Mouse (Mus musculus) c-Kit-positive CD71-negative TER-119-negative erythroid progenitor cells, embryonic 14.5 days (primary cell): ENCODE data around the gene Tgfbr2.
A peak's percentile ranks its signal among the peaks of the same experiment; 100 is the strongest.

Experiments
- DNase-seq: peaks from one replicate; pipeline ENCODE4 v3.0.0-alpha.2; 2013; ENCODE audit warnings: low read depth

The Tgfbr2 gene

DNA sequence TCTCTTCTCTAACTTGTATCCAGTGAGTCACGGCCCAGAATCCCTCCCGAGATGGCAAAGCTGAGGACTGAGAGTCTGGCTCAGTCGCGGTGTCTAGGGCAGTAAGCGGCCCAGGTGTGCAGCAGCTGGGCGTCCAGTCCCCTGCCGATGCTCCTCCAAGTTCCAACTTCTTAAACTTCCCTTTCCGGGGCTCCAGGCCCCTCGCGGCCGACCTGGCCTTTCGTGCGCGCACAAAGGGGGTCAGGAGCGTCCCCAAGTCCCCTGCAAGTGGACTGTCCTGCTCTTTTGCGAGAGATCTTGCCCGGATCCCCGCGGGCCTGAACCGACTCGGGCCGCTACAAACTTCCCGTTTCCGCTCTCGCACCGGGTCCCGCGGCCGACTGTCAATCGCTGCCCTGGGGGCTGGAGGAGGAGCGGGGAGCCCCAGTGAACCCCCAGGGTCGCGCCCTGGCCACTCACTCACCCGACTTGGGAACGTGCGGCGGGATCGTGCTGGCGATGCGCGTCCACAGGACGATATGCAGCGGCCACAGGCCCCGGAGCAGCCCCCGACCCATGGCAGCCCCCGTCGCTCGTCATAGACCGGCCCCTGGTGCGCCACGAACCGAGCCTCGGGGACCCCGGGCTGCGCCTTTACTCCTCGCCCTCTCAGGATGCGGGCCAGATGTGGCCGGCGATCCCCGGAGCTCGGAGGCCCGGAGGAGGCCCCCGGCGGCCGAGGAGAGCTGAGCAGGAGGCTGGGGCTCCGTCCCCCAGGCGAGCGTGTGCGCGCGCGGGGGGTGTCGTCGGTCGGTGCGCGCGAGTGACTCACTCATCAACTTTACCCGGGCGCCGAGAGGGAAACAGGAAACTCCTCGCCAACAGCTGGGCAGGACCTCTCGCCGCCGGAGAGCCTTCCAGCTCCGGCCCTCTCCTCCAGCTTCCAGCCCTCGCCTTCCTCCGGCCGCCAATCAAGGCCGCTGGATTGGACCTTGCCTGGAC, at the start of gene Tgfbr2:
TSS of gene Tgfbr2 (minus strand) at position 880 of the 981 bp plus-strand sequence.
- peak; percentile 81 for DNase-seq

DNA sequence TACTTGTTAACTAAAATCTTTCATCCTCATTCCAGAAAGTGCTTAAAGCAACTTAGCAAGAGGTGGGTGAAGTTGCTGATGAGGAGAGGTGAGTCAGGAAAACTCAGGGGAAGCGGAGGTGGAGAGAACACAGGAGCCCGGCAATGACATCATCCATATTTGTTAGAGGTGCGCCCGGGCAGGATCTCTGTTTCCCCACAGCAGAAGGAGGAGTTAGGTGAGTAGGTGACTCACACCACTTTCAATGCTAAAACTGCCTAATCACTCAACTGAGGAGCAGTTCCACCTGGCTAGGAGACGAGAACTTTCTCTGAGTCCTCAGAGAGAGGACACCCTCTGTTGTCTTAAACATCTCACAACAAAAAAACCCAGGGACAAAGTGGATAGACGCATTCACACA, 48.2 kb upstream of the Tgfbr2 start:
- no peak for DNase-seq

DNA sequence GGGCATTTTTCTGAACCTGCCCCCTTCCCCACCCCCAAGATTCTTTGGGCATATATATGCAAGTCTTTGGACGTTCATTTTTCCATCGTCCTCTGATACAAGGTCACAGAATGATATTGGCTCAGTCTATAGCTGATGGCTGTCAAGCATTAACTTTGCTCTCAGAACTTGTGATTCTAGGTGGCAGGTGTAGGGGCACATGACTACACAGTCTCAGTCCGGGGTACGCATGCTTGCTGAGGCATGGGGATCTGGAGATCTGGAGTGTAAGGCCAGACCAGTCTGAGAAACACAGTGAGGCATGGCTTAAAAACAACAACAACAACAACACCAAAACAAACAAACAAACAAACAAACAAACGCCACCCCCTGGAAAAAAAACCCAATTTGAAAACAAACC, 47.5 kb upstream of the Tgfbr2 start:
- no peak for DNase-seq

DNA sequence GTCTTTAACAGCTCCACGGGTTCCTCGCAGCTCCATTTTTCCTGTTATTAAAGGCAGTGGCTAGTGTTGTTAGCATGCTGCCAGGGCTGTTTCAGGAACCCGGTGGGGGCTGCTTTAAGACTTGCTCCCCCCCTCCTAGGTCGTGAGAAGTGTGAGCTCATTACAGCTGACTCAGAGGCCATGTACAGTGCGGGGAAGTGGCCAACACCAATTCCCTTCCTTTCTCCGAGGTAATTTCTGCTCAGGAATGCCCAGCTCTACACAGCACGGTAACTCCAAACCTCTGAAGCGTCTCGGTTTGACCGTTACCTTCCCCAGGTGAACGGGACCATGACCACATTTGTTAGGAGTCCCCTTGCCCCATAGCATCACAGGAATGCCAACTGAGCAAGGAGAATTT, 46.8 kb upstream of the Tgfbr2 start:
- DNase-seq = no peak

DNA sequence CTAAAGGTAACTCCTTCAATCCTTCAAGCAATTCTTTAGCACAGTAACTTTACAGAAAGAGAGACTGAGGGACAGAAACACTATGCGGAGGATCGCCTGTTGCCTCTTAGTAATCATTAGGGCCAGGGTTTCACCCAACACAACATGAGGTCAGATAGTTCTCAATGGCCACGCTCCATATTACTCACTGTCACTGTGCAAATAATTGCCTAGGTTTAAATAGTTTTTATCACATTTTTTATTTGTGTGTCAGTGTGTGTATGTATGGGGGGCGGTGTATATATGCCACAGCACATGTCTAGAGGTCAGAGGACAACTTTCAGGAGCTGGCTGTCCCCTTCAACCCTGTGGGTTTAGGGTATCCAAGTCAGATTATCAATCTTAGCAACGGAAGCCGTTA, 46.4 kb upstream of the Tgfbr2 start:
- DNase-seq = no peak

DNA sequence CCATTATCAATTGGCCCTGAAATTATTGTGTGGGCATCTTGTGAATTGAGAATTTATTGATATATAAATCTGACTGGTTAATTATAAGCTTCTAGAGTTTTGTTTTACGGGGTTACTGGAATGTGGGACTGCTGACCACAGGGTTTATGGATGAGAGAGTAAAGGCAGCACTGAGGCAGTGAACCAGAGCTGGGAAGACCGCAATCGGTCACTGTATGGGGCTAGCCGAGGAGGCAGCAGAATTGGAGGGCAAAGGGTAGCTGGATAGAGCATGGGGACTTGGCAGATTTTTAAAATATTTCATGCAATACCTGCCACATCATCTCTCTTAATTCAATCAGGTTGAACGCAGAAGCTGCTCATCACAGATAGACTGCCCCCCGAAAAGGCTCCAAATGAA, 45.5 kb upstream of the Tgfbr2 start:
- DNase-seq = no peak

DNA sequence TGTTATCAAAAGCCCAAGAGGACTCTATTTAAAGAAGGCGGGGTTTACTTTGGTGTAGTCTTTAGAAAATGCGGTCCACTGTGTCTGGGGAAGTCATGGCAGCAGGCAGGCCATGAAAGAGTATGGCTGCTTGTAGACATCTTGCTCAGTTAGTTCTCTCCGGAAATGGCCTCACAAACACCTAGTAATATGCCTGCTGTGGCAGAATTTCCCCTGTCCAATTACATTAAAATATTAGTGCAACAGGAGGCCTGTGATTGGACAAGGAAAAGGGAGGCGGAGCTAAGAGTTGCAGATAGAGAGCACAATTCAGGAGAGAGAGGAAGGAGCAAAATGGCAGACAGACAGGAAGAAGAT, 45.0 kb upstream of the Tgfbr2 start:
- DNase-seq = no peak

DNA sequence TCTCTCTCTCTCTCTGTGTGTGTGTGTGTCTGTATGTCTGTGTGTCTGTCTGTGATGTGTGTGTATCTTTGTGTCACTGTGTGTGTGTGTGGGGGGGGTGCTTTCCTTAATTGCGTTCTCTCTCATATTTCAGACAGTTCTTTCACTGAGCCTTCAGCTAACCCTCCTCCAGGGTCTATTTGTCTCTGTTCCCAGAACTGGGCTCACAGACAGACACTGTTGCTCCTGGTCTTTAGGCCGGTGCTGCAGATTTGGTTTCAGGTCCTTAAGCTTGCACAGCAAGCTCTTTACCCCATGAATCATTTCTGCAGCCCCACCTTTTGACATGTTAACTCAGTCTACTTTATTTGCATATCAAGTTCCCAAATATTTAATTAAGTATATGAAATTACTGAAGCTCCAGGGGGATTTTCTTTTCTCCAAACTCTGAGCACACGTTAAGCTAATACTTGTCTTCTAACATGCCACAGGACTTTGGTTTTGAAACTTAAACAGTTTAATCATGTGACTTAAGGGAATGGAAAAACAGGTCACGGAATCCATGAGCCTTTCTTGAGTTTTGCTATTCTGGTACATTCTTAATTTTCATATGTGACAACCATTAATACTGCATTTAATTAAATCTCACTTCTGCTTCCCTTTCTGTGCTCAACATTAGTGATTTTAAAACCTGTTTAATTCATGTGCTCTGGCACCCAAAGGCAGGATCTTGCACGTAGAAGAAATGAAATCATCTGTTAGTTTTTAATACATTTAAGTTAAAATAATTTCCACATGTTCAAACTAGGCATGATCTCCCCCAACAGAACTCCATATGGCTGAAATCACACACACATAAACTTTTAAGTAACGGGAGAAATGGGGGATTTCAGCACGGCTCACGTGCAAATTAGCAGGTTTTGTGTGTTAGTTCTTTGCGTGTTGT, 44.3 kb upstream of the Tgfbr2 start:
- DNase-seq = no peak

DNA sequence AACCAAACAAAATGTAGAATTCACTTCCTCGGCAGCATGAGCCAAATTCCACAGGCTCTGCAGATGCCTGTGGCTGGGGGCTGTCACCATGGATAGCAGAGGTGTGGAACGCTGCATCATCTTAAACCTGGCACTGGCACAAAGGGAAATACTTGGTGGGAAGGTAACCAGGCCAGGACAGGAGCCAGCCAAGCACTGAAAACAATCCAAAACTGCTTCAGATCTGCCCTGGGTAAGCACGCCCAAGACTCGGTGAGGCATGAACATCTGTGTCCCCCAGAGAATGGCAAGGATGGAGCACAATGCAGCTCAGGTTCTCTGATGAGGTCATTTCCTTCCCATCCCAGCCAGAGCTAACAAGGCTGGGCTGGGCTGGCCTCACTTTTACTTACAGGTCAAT, 43.6 kb upstream of the Tgfbr2 start:
- DNase-seq = peak; percentile 24

DNA sequence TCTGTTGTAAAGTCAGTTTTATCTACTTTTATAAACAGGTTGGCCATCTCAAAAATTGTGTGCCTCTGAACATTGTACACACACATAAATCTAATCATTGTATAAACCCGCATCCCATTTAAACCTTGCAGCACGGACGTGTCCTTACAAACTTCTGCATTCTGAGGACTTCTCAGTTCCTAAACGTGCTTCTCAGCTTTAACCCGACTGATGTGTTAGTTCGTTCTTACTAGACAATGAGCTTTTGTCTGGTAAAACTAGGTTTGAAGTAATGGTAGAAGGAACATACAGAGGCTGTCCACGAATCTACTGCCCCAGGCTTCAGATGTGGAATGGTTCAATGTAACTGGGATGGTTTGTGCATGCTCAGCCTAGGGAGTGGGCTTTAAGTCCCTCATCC, 41.9 kb upstream of the Tgfbr2 start:
- no peak for DNase-seq

DNA sequence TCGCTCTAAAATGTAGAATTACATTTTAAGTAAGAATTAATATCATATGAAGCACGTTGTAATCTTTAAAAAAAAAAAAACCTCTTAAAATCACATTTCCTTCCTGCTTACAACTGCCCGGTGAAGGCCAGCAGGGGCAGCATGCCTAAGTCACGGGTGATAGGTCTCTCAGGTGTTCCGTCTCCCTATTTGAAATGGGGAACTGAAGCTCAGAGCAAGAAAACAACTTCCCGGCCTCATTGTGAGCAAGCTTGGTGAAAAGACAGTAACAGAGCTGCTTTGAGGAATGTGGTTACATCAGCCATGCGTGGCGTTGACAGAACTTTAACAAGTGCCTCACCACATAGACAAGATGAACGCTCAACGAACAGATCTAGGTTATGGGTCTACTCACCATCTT, 41.5 kb upstream of the Tgfbr2 start:
- DNase-seq = peak; percentile 40

DNA sequence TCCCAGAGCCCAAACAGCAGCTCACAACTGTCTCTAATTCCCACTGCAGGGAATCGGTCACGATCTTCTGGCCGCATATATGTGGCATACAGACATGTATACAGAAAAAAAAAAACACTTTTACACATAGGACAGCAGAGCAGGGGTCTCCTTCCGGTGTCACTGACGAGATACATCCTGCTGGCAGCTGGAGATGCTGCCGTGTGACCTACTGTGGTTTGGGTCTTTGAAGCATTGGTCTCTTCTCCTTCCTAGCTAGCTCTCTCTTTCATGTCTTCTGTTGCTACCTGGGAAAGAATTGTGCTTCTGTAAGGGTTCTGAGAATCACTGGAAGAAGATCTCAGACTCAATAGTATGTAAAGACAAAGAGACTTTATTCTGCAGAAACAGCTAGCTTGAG, 39.1 kb upstream of the Tgfbr2 start:
- no peak for DNase-seq

DNA sequence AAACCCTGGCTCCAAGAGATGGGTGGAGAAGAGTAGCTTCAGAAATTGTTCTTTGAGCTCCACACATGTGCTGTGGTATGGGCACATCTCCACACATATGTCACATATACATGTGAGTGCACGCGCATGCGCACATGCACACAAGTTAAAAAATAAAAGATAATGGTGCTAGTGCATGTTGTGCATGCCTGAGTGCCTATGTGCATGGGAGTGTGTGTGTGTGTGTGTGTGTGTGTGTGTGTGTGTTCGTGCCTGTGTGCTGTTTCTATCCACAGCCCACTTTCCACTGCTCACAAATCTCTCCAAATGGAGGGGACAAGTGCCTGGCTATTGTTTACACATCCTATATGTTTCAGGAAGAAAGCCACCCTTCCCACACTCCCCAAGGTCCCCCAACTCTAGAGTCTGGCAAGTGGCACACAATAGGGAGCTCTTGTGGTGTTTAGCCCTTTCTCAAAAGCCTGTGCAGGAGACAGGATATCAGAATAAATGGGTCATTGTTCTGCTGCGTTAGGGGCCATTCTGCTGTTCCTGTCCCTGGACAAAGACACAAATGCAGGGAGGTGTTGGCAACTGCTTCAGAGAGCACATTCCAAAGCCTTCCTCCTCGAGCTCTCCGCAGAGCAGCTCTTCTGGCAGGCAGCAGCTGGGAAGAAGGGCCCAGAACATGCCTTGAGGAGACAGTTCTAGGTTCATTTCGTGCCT, 37.9 kb upstream of the Tgfbr2 start:
- no peak for DNase-seq

DNA sequence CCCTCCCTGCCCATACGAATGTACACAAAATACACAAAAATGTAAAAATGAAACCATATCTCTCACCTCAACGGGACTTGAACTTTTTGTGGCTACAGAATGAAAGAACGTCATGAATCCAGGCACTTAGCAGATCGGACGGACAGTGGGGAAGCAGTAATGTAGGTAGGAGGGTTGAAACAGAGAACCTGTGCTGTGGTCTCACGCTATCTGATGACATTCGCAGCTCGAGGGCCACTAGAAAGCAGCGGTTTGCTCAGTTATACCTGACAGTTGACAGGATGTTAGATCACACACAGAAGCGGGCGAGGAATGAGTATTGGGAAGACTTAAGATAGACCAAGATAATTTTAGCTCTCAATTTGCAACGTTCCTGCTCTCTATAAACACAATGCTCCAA, 36.9 kb upstream of the Tgfbr2 start:
- no peak for DNase-seq

DNA sequence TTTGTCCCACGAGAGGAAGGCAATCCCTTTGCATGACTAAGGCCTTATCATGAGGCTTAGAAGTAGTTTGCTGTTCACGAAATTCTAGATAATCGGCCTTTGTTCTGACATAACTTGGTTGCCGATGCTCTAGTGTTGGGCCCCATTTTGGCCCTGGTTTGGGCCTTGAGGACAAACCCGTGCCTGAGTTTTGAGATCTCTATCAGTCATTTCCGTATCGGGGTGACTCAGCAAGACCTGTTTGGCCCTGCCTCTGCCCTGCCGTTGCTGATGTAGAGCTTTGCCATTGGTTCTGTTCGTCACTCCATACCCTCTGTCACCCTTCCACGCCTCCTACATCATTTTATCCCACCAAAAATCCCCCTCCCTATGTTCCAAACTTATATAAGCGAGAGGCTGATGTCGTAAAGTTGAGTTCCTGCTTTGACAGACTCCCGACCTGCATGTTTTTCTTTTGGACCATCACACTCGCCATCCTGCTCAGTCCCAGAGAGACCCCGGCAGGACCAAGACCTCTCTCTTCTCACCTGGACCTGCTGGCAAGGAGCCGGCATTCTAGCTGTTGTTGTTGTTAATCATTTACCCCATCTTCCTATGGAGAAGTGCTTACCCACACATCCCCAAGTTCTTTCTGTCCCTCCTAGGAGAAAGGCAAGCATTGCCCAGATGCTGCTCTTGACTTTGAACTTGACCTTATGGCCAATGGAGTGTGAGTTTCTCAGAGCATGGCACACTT, 33.2 kb upstream of the Tgfbr2 start:
- DNase-seq = no peak

DNA sequence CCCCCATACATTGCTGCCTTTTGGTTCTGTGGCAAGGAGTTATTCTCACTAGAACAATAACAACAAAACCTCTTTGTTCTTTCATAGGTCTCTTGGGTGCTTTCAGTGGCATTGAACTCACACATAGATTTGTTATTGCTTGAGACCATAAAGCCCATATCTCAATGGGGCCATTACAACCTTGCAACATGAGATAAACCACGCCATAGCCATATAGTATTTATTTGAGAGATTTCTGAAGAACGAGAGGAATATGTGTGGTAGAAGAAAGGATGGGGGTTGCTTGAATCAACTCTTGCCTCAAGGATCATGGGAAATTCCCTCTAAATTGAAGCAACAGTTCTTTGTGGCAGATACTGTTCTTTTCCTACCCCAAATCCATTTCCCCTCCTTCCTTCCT, 31.7 kb upstream of the Tgfbr2 start:
- no peak for DNase-seq

DNA sequence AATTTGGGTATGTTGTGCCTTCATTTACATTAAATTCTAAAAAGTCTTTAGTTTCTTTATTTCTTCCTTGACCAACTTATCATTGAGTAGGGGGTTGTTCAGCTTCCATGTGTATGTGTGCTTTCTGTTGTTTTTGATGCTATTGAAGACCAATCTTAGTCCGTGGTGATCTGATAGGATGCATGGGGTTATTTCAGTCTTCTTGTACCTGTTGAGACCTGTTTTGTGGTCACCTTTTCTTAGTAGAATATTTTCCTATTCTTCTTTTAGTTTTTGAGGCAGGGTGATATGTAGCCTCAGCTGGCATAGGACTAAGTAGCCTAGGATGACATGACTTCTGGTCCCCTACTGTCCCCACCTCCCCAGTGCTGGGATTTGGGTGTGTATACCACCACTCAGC, 28.5 kb upstream of the Tgfbr2 start:
- no peak for DNase-seq

DNA sequence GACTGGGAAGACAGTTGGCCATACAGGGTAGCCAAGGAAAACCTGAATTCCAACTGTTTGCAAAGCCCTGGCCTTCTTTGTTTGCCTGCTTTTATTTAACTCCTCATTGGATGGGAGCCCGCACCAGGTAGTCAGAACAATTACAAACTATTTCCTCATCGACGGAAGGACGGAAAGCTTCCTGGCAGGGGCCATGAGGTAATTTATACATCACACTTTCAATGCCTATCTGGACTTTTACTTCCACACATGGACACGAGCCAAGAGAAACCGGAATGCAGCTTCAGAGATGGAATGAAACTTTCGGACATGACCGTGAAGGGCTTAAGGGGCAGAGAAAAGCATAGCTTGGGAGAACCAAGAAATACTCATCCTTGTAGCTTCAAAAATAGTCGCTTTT, 24.0 kb upstream of the Tgfbr2 start:
- no peak for DNase-seq

DNA sequence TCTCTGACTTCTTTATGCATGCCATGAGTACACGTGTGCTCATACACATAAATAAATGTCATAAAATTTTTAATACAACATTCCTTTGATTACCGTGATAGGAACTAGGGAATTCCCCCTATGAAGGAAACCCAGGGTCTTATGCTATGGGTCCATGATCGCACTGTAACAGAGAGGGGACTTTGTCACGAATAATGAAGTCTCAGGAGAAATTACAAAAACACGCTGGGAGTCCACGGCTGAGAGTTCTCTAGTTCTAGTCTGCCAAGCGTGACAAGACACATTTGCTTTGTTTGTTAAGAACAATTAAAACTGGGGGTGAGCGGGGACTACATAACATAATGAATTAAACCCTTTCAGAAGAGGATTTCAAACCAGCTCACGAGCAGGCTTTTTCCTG, 23.3 kb upstream of the Tgfbr2 start:
- no peak for DNase-seq

DNA sequence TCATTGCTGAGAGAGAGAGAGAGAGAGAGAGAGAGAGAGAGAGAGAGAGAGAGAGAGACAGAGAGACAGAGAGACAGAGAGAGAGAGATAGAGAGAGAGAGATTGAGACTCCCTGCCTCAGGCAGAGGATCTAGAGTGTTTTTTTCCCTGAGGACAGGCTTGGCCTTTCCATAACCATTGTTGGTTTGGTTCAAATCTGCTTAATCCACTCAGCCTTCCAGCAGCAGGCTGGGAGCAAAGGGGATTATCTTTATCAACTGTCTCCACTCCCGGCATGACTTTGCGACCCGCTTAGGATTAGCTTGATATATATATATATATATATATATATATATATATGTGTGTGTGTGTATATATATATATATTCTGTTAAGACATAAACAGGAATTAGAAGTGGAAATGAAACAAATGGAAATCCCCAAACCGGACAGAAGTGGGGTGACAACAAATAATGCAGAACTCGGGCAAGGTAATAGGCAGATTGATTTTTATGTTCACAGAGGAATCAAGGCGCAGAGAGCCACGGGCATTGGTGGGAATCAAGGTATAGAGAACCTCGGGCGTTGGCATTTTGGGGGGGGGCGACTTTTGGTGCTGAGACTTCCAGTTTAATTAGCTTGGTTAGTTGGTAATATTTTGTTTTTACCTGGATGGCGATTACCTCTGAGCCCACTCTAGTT, 22.5 kb upstream of the Tgfbr2 start:
- DNase-seq = no peak

DNA sequence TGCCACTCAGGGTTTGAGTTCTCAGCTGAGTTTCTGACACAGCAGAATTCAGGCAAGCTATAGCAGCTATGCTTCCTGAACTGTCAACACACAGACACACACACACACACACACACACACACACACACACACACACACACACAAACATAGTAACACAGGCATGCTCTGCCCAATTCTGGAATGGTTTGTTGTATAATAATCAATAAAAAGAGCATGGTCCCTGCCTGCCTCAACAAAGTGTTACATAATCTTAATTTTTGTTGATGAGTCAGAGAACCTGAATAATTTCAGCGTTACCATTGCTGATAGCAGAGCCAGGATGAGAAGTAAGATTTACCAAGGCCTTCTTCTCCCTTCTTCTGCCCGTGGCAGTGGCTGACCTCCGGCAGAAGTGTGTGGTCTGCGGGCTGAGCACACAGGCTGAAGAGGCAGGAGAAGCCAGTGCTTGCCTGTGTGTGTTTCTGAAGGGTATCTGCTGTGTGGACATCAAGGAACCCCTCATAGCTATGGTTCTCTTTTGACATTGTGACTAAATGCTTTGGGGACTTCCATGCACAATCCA, 18.8 kb upstream of the Tgfbr2 start:
- no peak for DNase-seq
